20 mouse cellular contexts compared by ENCODE assay signal in genomic region chr6:146229519-146229918, GRCm38 (mm10).
DNase-seq lines count a peak whose midpoint lies in the region; ATAC-seq and TF ChIP-seq lines count a peak whose summit lies in the region.
"Had no signal": no experiment of that assay in that cellular context is flagged by ENCODE, and none has a peak within 500 bp of the region (broad histone marks: within the 10 kb centered on the region; RNA-seq: fewer than 3 reads in every experiment).

No protein-coding gene starts in this region.

- ATAC-seq in liver, embryonic 14.5 days (ENCODE audit: insufficient read depth): no peak
- peak; percentile 79 for ATAC-seq in Patski
- ATAC-seq in liver, embryonic 15.5 days (ENCODE audit: insufficient read depth): no peak
- ATAC-seq: activated CD4-positive, CD25-positive, alpha-beta regulatory T cell, adult 4 months; hindbrain, postnatal 0 days had no signal

- H3K27ac ChIP-seq in liver, embryonic 14.5 days: peak overlapping the region; percentile 88
- H3K27ac ChIP-seq in liver, embryonic 15.5 days (replicated peaks): peak overlapping the region; percentile 90
- H3K27ac ChIP-seq: embryonic facial prominence, embryonic 10.5 days; forebrain, embryonic 10.5 days; gastrocnemius, adult 2 months; heart, embryonic 10.5 days; hindbrain, embryonic 13.5 days; hindbrain, postnatal 0 days had no signal

- in situ Hi-C loops in Patski (cut with MboI; ENCODE audit: low pct_unique_long_range_greater_than_20kb): no loop called here

- H3K9me3 ChIP-seq in liver, embryonic 14.5 days (ENCODE audit: control insufficient read depth, low read length): no peaks in the 10 kb centered on the region
- no peaks in the 10 kb centered on the region for H3K9me3 ChIP-seq in liver, embryonic 15.5 days (replicated peaks)
- H3K9me3 ChIP-seq: embryonic facial prominence, embryonic 10.5 days; forebrain, embryonic 10.5 days; heart, embryonic 10.5 days; hindbrain, embryonic 13.5 days had no signal

- peaks cover 27 to 34% of the 10 kb centered on the region in 2 experiments for H3K4me1 ChIP-seq in liver, embryonic 14.5 days (replicated peaks; ENCODE audit: control insufficient read depth in 2 of 2, insufficient read depth in 2 of 2, low read length in 1 of 2)
- H3K4me1 ChIP-seq in liver, embryonic 15.5 days (replicated peaks): peaks cover 52% of the 10 kb centered on the region

- no peak overlapping the region for H3K4me3 ChIP-seq in liver, embryonic 14.5 days (ENCODE audit: insufficient read depth in 1 of 2, low read depth in 2 of 2, low read length in 2 of 2)
- no peak overlapping the region for H3K4me3 ChIP-seq in liver, embryonic 15.5 days (replicated peaks)
- H3K4me3 ChIP-seq: embryonic facial prominence, embryonic 10.5 days; forebrain, embryonic 10.5 days; gastrocnemius, adult 2 months; heart, embryonic 10.5 days; hindbrain, embryonic 13.5 days had no signal

- H3K36me3 ChIP-seq in liver, embryonic 14.5 days (replicated peaks; ENCODE audit: control insufficient read depth, insufficient read depth, low read depth): peaks cover 14% of the 10 kb centered on the region; the same call in 1 of the 2 replicates
- H3K36me3 ChIP-seq in liver, embryonic 15.5 days (replicated peaks): peaks cover 56% of the 10 kb centered on the region
- H3K36me3 ChIP-seq: embryonic facial prominence, embryonic 10.5 days; forebrain, embryonic 10.5 days; hindbrain, embryonic 13.5 days had no signal

- no peak for TF ChIP-seq EP300 in liver, embryonic 14.5 days (IDR thresholded peaks at IDR 0.05; ENCODE audit: low read depth)

- no peaks in the 10 kb centered on the region for H3K27me3 ChIP-seq in liver, embryonic 14.5 days (ENCODE audit: control insufficient read depth, insufficient read depth, low read length)
- H3K27me3 ChIP-seq in Patski: no peaks in the 10 kb centered on the region
- no peaks in the 10 kb centered on the region for H3K27me3 ChIP-seq in liver, embryonic 15.5 days
- H3K27me3 ChIP-seq: hindbrain, embryonic 13.5 days had no signal

- WGBS in liver, embryonic 14.5 days (ENCODE audit: insufficient replicate concordance): 80% methylated on average over 9 of the region's 9 CpGs
- WGBS in liver, embryonic 15.5 days (ENCODE audit: insufficient replicate concordance): 80% methylated on average over 9 of the region's 9 CpGs

- no peak for TF ChIP-seq CTCF in liver, embryonic 14.5 days (IDR thresholded peaks at IDR 0.05; ENCODE audit: low read depth)
- TF ChIP-seq CTCF in Patski (IDR thresholded peaks at IDR 0.05): no peak

- no peak overlapping the region; the same call in none of the 2 replicates for H3K4me2 ChIP-seq in liver, embryonic 14.5 days (ENCODE audit: low read depth)
- peak overlapping the region; percentile 73; the same call in 1 of the 2 replicates for H3K4me2 ChIP-seq in liver, embryonic 15.5 days
- H3K4me2 ChIP-seq: hindbrain, embryonic 13.5 days had no signal

- no peak for DNase-seq in liver, embryonic 14.5 days (ENCODE audit: low read depth in 3 of 3, low spot score in 3 of 3)
- DNase-seq in liver: no peak
- DNase-seq in Patski (ENCODE audit: low read depth, low spot score): peak; percentile 12
- DNase-seq in adrenal gland, adult 8-10 months: no peak
- DNase-seq in thymus, postnatal 0 days (ENCODE audit: low spot score): no peak
- DNase-seq: adrenal gland, postnatal 25 days; cerebellum, adult 18-20 months; cerebellum, adult 9-11 months; cerebellum, postnatal 36 days; gastrocnemius, adult 2 months; gastrocnemius, postnatal 36 days; heart, adult 18-20 months; heart, postnatal 10 days had no signal

- no peak overlapping the region for H3K9ac ChIP-seq in liver, embryonic 14.5 days (replicated peaks)
- no peak overlapping the region for H3K9ac ChIP-seq in liver, embryonic 15.5 days
- H3K9ac ChIP-seq: hindbrain, embryonic 13.5 days had no signal

- CTCF ChIA-PET in Patski (lab: Charles Lee): interaction anchor here (1.1 kb wide), 1 partner anchor 43 kb away, joined by 3 read pairs; no protein-coding TSS in a partner anchor

- POLR2A ChIA-PET in Patski (lab: Charles Lee): no interaction called here
